Mouse (Mus musculus) hindbrain, embryonic 15.5 days (tissue): Measurements from ENCODE around the gene Hoxb8. TPM values are rescaled to one million over a fixed set of nuclear protein-coding genes. Genes with fewer than 3 reads are reported as not detected.
A peak's percentile ranks its signal among the peaks of the same experiment; 100 is the strongest.

ENCODE experiments used
- ATAC-seq: fragments of 200-750 bp; cut with Nextera tagmentation; 2 replicates; pipeline ENCODE4 v1.8.0; 2017; ENCODE audit warnings: low read depth, moderate number of reproducible peaks, moderate TSS enrichment; ENCODE audit not compliant: low FRiP score
- H3K27ac ChIP-seq: fragments of 300-500 bp; sonication (generic); replicated peaks from 2 replicates; pipeline ENCODE4 v1.5.1; 2015; ENCODE audit warnings: mild to moderate bottlenecking, inconsistent platforms
- H3K27me3 ChIP-seq: fragments of 300-500 bp; sonication (generic); 2 replicates; pipeline ENCODE4 v1.6.1; 2015; ENCODE audit warnings: control low read depth, inconsistent platforms
- H3K36me3 ChIP-seq: fragments of 300-500 bp; sonication (generic); 2 replicates; pipeline ENCODE4 v1.6.1; 2015; ENCODE audit warnings: control low read depth, inconsistent platforms
- H3K4me1 ChIP-seq: fragments of 300-500 bp; sonication (generic); replicated peaks from 2 replicates; pipeline ENCODE4 v1.6.1; 2015; ENCODE audit warnings: control low read depth, inconsistent platforms
- H3K4me2 ChIP-seq: fragments of 300-500 bp; sonication (generic); 2 replicates; pipeline ENCODE4 v1.6.1; 2015; ENCODE audit warnings: moderate library complexity, mild to moderate bottlenecking, inconsistent platforms
- H3K4me3 ChIP-seq: fragments of 300-500 bp; sonication (generic); 2 replicates; pipeline ENCODE4 v1.5.1; 2015; ENCODE audit warnings: mild to moderate bottlenecking, inconsistent platforms
- H3K9ac ChIP-seq: fragments of 300-500 bp; sonication (generic); 2 replicates; pipeline ENCODE4 v1.6.1; 2015; ENCODE audit warnings: inconsistent platforms
- H3K9me3 ChIP-seq: fragments of 300-500 bp; sonication (generic); 2 replicates; pipeline ENCODE4 v1.6.1; 2016; ENCODE audit warnings: control low read depth, inconsistent platforms
- WGBS: fragments of 180-500 bp; shearing (Covaris S2); methylation state at CpG from one replicate; pipeline ENCODE4 v1.1.7; 2015; 5-methylcytosine and 5-hydroxymethylcytosine counted together
- polyA plus RNA-seq: library from polyadenylated mRNA; unstranded; fragments of >200 nt; fragmentation: Nextera tagmentation; extraction: Ambion mirVana; gene quantifications from 2 replicates; pipeline ENCODE4 v1.2.1, GENCODE M21; 2015

Gene Hoxb8
- polyA plus RNA-seq, 1 experiment from 2014 or later = 26.1 TPM

- Histone ChIP-seq H3K4me3 (peak overlapping the region; percentile 40), H3K4me1 (peaks cover 6% of the 10 kb centered on the region), H3K36me3 (no peaks in the 10 kb centered on the region), H3K9me3 (no peaks in the 10 kb centered on the region), H3K27ac (peak overlapping the region; percentile 72), H3K4me2 (peak overlapping the region; percentile 50), H3K9ac (peak overlapping the region; percentile 37), H3K27me3 (peaks cover 77% of the 10 kb centered on the region)
- whole genome bisulfite sequencing = under 1% methylated on average over 49 of the region's 49 CpGs
- no peak for ATAC-seq
Observed at GRCm38 (mm10) chr11:96282795-96283430, 1.2 kb downstream of the Hoxb8 start.

DNA sequence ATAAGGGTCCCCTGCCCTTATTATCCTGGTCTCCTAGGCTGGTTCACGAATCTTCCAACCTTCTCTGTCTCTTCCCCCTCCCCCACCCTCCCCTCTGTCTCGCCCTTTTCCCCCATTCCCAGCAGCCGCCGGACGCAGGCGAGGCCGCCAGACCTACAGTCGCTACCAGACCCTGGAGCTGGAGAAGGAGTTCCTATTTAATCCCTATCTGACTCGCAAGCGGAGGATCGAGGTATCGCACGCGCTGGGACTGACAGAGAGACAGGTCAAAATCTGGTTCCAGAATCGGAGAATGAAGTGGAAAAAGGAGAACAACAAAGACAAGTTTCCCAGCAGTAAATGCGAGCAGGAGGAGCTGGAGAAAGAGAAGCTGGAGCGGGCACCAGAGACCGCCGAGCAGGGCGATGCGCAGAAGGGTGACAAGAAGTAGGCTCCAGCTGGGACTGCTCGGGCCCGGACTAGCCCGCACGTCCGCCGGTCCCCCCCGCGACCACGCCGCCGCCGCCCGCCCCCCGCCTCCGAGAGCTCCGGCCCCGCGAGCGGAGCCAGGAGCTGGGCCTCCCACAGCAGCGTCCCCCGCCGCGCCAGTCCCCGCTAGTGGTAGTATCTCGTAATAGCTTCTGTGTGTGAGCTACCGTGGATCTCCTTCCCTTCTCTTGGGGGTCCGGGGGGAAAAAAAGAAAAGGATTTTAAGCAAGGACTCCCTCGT lies 2.5 kb downstream of the Hoxb8 start:
- Histone ChIP-seq H3K9ac (peak overlapping the region; percentile 28), H3K27me3 (peaks cover 77% of the 10 kb centered on the region), H3K4me2 (peak overlapping the region; percentile 50), H3K4me3 (peak overlapping the region; percentile 40), H3K36me3 (no peaks in the 10 kb centered on the region), H3K4me1 (peaks cover 6% of the 10 kb centered on the region), H3K9me3 (no peaks in the 10 kb centered on the region), H3K27ac (peak overlapping the region; percentile 72)
- ATAC-seq = no peak
- WGBS = under 1% methylated on average over 48 of the region's 49 CpGs

- Histone ChIP-seq H3K4me3 (peak overlapping the region; percentile 40), H3K27ac (peak overlapping the region; percentile 72), H3K9me3 (no peaks in the 10 kb centered on the region), H3K4me2 (peak overlapping the region; percentile 50), H3K9ac (peak overlapping the region; percentile 28), H3K4me1 (peaks cover 6% of the 10 kb centered on the region), H3K36me3 (no peaks in the 10 kb centered on the region), H3K27me3 (peaks cover 72% of the 10 kb centered on the region)
- WGBS = under 1% methylated on average over 37 of the region's 37 CpGs
- peak; percentile 69; the same call in 1 of the 2 replicates for ATAC-seq
Observed at GRCm38 (mm10) chr11:96284774-96285734, 3.3 kb downstream of the Hoxb8 start.

GRCm38 (mm10) chr11:96285771-96286738 lies 4.3 kb downstream of the Hoxb8 start, which contains the start of gene Hoxb7:
Gene Hoxb7 (plus strand): TSS chr11:96286623.
- no peak for ATAC-seq
- Histone ChIP-seq H3K36me3 (no peaks in the 10 kb centered on the region), H3K9ac (peak within 1 kb of the TSS; percentile 27), H3K9me3 (no peaks in the 10 kb centered on the region), H3K4me2 (peak within 1 kb of the TSS; percentile 50), H3K27me3 (peaks cover 74% of the 10 kb centered on the region), H3K4me1 (peaks cover 6% of the 10 kb centered on the region), H3K27ac (peak within 1 kb of the TSS; percentile 72), H3K4me3 (peak within 1 kb of the TSS; percentile 40)
- WGBS = 2% methylated on average over 43 of the region's 43 CpGs

- ATAC-seq = no peak
- peak overlapping the region; percentile 27; the same call in 1 of the 2 replicates for H3K9ac ChIP-seq
- peak overlapping the region; percentile 72 for H3K27ac ChIP-seq
Observed at GRCm38 (mm10) chr11:96286739-96287385, 5.2 kb downstream of the Hoxb8 start.

DNA sequence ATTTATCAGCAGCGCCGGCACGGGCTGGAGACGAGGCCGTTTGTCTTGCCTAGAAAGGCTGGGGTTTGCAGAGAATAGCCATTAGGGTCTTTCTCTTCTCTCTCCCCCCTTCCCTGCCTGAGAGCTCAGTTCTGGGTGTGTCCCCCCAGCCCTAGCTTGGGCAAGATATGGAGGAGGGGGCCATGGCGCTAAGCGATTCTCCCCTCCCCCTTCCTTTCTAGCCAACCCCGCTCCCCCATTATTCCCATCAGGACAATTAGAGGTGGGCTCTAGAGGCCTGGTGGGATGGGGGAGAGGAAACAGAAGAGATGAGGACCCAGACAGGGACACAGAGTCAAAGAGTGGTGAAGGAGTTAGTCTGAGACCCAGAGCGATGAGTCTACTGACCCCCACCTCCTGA lies 5.7 kb downstream of the Hoxb8 start:
- peak overlapping the region; percentile 72 for H3K27ac ChIP-seq
- H3K4me3 ChIP-seq = peak overlapping the region; percentile 40
- H3K9me3 ChIP-seq = no peaks in the 10 kb centered on the region
- ATAC-seq = 0 out of 2 replicates have a peak, but pooled peaks have one; percentile 27
- peaks cover 74% of the 10 kb centered on the region for H3K27me3 ChIP-seq
- peaks cover 6% of the 10 kb centered on the region for H3K4me1 ChIP-seq
- H3K36me3 ChIP-seq = no peaks in the 10 kb centered on the region
- WGBS = 2% methylated on average over 8 of the region's 9 CpGs
- H3K4me2 ChIP-seq = peak overlapping the region; percentile 50
- H3K9ac ChIP-seq = 0 out of 2 replicates have a peak overlapping the region, but pooled peaks have one; percentile 27

More at GRCm38 (mm10) chr11:96286739-96287385, 5.2 kb downstream of the Hoxb8 start:
- no peaks in the 10 kb centered on the region for H3K9me3 ChIP-seq
- peak overlapping the region; percentile 50 for H3K4me2 ChIP-seq
- H3K4me3 ChIP-seq = peak overlapping the region; percentile 40
- peaks cover 6% of the 10 kb centered on the region for H3K4me1 ChIP-seq
- no peaks in the 10 kb centered on the region for H3K36me3 ChIP-seq
- under 1% methylated on average over 55 of the region's 55 CpGs for WGBS
- peaks cover 72% of the 10 kb centered on the region for H3K27me3 ChIP-seq

DNA sequence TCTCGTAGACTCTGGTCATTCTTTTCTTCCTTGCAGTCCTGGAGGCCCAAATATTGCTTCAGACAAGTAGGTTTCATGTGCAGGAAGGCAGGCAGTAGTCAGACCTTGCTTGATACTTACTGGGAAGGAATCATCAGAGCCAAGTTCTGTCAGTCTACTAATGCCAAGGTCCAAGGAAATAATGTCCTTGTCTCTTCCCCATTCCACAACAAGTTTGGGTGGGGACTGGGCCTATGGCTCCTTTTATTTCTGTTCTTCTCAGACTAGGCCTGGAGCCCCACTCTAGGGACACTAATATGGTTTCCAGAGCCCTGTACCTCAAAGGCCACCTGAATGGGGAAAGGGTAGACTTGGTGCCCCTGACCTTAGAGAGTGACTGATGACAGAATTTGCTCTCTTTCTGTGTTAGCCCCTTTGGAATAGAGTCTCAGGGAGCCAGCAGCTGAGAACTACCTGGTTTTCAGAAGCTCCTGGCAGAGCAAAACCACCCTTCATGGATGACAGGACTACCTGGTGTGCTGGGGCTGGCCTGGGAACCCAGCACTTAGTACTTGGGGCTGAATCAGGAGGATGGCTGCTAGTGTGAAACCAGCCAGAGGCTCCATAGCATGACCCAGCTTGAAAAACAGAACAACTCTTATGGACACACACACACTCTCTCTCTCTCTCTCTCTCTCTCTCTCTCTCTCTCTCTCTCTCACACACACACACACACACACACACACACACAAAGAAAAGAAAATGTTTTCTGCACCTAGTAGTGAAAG lies 6.9 kb downstream of the Hoxb8 start:
- peak overlapping the region; percentile 50 for H3K4me2 ChIP-seq
- H3K27ac ChIP-seq = peak overlapping the region; percentile 34; the same call in 1 of the 2 replicates
- peaks cover 6% of the 10 kb centered on the region for H3K4me1 ChIP-seq
- no peaks in the 10 kb centered on the region for H3K36me3 ChIP-seq
- 14% methylated on average over 1 of the region's 1 CpGs for WGBS
- H3K9me3 ChIP-seq = no peaks in the 10 kb centered on the region
- no peak overlapping the region for H3K4me3 ChIP-seq
- peaks cover 78% of the 10 kb centered on the region for H3K27me3 ChIP-seq
- ATAC-seq = no peak
- no peak overlapping the region for H3K9ac ChIP-seq

DNA sequence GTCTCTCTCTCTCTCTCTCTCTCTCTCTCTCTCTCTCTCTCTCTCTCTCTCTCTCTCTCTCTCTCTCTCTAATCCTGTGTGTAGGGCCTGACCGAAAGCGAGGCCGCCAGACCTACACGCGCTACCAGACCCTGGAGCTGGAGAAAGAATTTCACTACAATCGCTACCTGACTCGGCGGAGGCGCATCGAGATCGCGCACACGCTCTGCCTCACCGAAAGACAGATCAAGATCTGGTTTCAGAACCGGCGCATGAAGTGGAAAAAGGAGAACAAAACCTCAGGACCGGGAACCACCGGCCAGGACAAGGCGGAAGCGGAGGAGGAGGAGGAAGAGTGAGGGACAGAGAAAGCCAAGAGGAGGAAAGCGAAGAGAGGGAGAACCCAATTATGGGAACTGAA lies 7.6 kb downstream of the Hoxb8 start:
- Histone ChIP-seq H3K27ac (0 out of 2 replicates have a peak overlapping the region, but pooled peaks have one; percentile 7), H3K9ac (no peak overlapping the region), H3K4me3 (no peak overlapping the region), H3K4me1 (peaks cover 4% of the 10 kb centered on the region), H3K4me2 (peak overlapping the region; percentile 30), H3K27me3 (peaks cover 79% of the 10 kb centered on the region), H3K9me3 (no peaks in the 10 kb centered on the region), H3K36me3 (no peaks in the 10 kb centered on the region)
- 5% methylated on average over 21 of the region's 21 CpGs for WGBS
- ATAC-seq = no peak

GRCm38 (mm10) chr11:96289837-96290236 lies 8.1 kb downstream of the Hoxb8 start:
- Histone ChIP-seq H3K4me3 (no peak overlapping the region), H3K4me2 (peak overlapping the region; percentile 7; the same call in 1 of the 2 replicates), H3K36me3 (no peaks in the 10 kb centered on the region), H3K9me3 (no peaks in the 10 kb centered on the region), H3K27me3 (peaks cover 79% of the 10 kb centered on the region), H3K9ac (no peak overlapping the region), H3K27ac (0 out of 2 replicates have a peak overlapping the region, but pooled peaks have one; percentile 7), H3K4me1 (no peaks in the 10 kb centered on the region)
- no peak for ATAC-seq
- 13% methylated on average over 6 of the region's 6 CpGs for WGBS
